Mouse (Mus musculus): ENCODE data around the gene Tnf.

The Tnf gene

GRCm38 (mm10) chr17:35175382-35175781 is 26.4 kb downstream of the Tnf start:
- in situ Hi-C loops (cut with MboI, MseI), result no loop called here

GRCm38 (mm10) chr17:35174201-35174977 is 27.4 kb downstream of the Tnf start:
- in situ Hi-C loops (cut with MboI, MseI), result loop anchor here (5.0 kb wide), 1 partner anchor 58 kb away; the partner anchor contains the start of gene Atp6v1g2

- in situ Hi-C loops (cut with MboI, MseI), result loop anchor here (5.0 kb wide), 1 partner anchor 59 kb away; the partner anchor contains the start of gene Atp6v1g2
These were observed 28.5 kb downstream of the Tnf start for GRCm38 (mm10) chr17:35173329-35173728.

GRCm38 (mm10) chr17:35172445-35173234 is 29.2 kb downstream of the Tnf start:
- in situ Hi-C loops (cut with MboI, MseI), result loop anchor here (5.0 kb wide), 1 partner anchor 60 kb away; the partner anchor contains the start of gene Atp6v1g2

GRCm38 (mm10) chr17:35168541-35169207 is 33.1 kb downstream of the Tnf start:
- in situ Hi-C loops (cut with MboI, MseI), result no loop called here

GRCm38 (mm10) chr17:35167794-35168193 is 34.0 kb downstream of the Tnf start:
- in situ Hi-C loops (cut with MboI, MseI), result no loop called here

GRCm38 (mm10) chr17:35166352-35167035 is 35.3 kb downstream of the Tnf start:
- in situ Hi-C loops (cut with MboI, MseI), result no loop called here

- in situ Hi-C loops (cut with MboI, MseI), result no loop called here
These were observed 36.2 kb downstream of the Tnf start for GRCm38 (mm10) chr17:35165451-35166155.

- in situ Hi-C loops (cut with MboI, MseI), result no loop called here
These were observed 37.0 kb downstream of the Tnf start, which contains the start of gene Prrc2a for GRCm38 (mm10) chr17:35164568-35165450. Gene Prrc2a, minus strand, starts transcription at chr17:35164897.

GRCm38 (mm10) chr17:35164218-35164567 is 37.6 kb downstream of the Tnf start:
- in situ Hi-C loops (cut with MboI, MseI), result no loop called here

- in situ Hi-C loops (cut with MboI, MseI), result no loop called here
These were observed 38.3 kb downstream of the Tnf start for GRCm38 (mm10) chr17:35163326-35164081.

- in situ Hi-C loops (cut with MboI, MseI), result no loop called here
These were observed 39.1 kb downstream of the Tnf start for GRCm38 (mm10) chr17:35162730-35163129.

GRCm38 (mm10) chr17:35162121-35162520 is 39.7 kb downstream of the Tnf start:
- in situ Hi-C loops (cut with MboI, MseI), result no loop called here

- in situ Hi-C loops (cut with MboI, MseI), result no loop called here
These were observed 40.4 kb downstream of the Tnf start for GRCm38 (mm10) chr17:35161421-35161820.

GRCm38 (mm10) chr17:35159638-35160037 is 42.2 kb downstream of the Tnf start:
- in situ Hi-C loops (cut with MboI, MseI), result no loop called here

GRCm38 (mm10) chr17:35158850-35159593 is 42.8 kb downstream of the Tnf start:
- in situ Hi-C loops (cut with MboI, MseI), result no loop called here

GRCm38 (mm10) chr17:35157661-35158175 is 44.1 kb downstream of the Tnf start:
- in situ Hi-C loops (cut with MboI, MseI), result no loop called here

- in situ Hi-C loops (cut with MboI, MseI), result no loop called here
These were observed 44.6 kb downstream of the Tnf start for GRCm38 (mm10) chr17:35157254-35157653.
